Mouse (Mus musculus): Measurements from ENCODE around the gene Mfap4. TPM values are rescaled to one million over a fixed set of nuclear protein-coding genes. Genes with fewer than 3 reads are reported as not detected.

The Mfap4 gene
- polyA plus RNA-seq, 1 experiment = 4.3 TPM

- no peak for DNase-seq (ENCODE audit: extremely low spot score in 1 of 2, low spot score in 1 of 2)
These were observed 3.8 kb upstream of the Mfap4 start for GRCm38 (mm10) chr11:61481239-61482090.

DNA sequence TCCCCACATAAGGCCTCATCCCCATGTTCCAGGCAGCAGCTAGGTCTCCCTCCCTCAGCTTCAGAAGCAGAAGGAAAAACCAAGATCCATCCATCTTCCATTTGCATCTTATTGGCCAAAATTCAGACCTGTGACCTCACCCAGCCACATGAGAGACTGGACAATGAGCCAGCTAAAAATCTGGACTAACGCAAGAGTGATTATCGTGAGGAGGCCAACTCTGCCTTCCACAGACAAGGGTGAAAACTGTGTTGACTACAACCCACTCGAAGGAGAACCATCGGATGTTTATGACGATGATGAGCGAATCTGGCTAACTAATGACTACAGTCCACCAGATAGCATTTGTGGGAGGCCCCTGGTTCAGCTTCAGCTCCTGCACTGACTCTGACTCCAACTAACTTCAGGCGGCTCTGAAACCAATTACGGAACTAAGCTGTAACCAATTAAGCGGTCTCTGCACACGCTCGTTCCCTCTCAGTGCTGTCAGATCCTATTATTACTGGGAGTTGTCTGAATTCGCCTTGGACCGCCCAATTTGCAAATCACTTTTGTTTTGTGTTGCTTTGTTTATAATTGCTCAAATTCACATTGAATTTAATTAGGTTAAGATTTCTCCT, 1.9 kb upstream of the Mfap4 start:
- DNase-seq (ENCODE audit: extremely low spot score in 1 of 2, low spot score in 1 of 2) = no peak

- DNase-seq (ENCODE audit: extremely low spot score in 1 of 2, low spot score in 1 of 2) = no peak
These were observed 997 bp upstream of the Mfap4 start for GRCm38 (mm10) chr11:61484256-61484612.

- DNase-seq (ENCODE audit: extremely low spot score in 1 of 2, low spot score in 1 of 2) = no peak
These were observed 568 bp downstream of the Mfap4 start for GRCm38 (mm10) chr11:61485541-61486457.

DNA sequence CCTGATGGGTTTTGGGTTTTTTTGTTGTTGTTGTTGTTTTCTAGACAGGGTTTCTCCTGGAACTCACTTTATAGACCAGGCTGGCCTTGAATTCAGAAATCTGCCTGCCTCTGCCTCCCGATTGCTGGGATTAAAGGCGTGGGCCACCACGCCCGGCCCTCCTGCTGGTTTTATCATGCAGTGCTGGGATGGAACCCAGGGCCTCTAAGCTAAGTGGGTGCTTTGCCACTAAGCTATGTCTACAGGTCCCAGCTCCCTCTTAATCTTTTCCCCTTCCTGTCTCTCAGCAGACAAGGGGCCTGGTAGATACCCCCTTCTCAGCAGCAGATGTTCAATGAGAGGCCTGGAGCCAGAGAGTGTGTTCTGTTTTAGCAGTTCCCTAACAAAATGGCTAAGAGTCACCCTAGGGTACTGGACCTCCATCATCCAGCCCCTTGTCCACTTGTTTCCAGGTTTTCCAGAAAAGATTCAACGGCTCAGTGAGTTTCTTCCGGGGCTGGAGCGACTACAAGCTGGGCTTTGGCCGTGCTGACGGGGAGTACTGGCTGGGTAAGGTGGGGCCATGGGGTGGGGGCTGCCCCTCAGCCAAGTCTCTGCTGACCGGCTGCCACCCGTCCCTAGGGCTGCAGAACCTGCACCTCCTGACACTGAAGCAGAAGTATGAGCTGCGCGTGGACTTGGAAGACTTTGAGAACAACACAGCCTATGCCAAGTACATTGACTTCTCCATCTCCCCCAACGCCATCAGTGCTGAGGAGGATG, 1.4 kb downstream of the Mfap4 start:
- no peak for DNase-seq (ENCODE audit: extremely low spot score in 1 of 2, low spot score in 1 of 2)

DNA sequence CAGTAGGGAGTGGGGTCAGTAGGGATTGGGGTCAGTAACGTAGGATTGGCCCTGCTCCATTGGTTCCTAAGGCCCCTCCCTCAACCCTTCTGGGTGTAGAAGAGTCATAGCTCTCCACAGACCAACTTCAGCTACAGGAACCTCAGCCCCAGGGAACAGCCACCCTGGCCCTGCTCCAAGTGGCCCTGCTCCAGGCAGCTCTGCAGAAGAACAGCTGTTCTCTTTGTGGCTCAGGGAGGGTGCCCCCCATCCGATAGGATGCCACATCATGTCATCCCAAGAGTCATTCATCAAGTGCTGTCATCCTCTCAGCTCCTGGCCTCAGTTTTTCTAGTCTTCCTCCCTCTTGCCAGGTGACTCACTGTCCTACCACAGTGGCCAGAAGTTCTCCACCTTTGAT, 2.2 kb downstream of the Mfap4 start:
- DNase-seq (ENCODE audit: extremely low spot score in 1 of 2, low spot score in 1 of 2) = peak in 1 of 2 experiments; percentile 49

- DNase-seq (ENCODE audit: extremely low spot score in 1 of 2, low spot score in 1 of 2) = no peak
These were observed 2.7 kb downstream of the Mfap4 start for GRCm38 (mm10) chr11:61487936-61488335.

DNA sequence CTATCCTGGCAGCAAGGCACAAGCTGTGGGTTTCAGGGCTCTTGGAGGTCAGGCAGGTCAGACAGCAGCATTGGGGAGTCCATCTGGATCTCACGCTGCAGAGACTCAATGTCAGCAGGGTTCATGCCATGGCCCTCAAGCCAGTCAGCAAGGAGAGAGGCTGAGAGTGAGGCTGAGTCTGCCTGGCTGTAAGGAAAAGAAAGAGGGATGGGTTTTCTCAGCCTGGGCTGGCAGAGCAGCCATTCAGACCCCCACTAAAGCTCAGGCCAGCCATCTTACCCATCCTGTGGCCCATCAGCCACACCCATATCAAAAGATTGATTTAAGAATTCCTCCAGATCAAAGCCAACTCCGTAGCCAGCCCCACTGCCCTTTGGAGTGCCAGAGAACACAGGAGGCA, 3.9 kb downstream of the Mfap4 start:
- DNase-seq (ENCODE audit: extremely low spot score in 1 of 2, low spot score in 1 of 2) = no peak

- no peak for DNase-seq (ENCODE audit: extremely low spot score in 1 of 2, low spot score in 1 of 2)
These were observed 4.6 kb downstream of the Mfap4 start for GRCm38 (mm10) chr11:61489874-61490273.

DNA sequence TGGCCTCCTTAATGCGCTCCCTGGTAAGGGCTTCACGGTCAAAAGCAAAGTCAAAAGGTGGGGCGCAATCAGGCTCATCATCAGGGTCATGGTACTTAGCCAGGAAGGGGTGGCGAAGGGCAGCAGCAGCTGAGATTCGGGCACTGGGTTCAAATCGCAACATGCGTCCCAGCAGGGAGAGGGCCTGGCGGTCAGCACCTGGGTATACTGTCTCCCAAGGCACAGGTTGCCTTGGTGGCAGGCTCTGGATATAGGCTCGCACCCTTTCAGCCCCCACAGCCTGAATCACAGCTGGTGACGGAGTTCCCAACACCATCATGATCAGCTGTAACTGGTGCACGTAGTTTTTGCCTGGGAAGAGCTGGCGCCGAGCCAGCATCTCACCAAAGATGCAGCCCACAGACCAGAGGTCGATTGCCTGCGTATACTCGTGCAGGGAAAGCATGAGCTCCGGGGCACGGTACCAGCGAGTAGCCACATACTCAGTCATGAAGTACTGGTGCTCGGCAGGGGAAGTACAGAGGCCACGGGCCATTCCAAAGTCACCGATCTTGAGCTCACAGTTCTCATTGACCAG, 5.8 kb downstream of the Mfap4 start:
- no peak for DNase-seq (ENCODE audit: extremely low spot score in 1 of 2, low spot score in 1 of 2)

- DNase-seq (ENCODE audit: extremely low spot score in 1 of 2, low spot score in 1 of 2) = no peak
These were observed 7.6 kb downstream of the Mfap4 start for GRCm38 (mm10) chr11:61492749-61493401.

GRCm38 (mm10) chr11:61493525-61494128, 8.4 kb downstream of the Mfap4 start:
- DNase-seq (ENCODE audit: extremely low spot score in 1 of 2, low spot score in 1 of 2) = peak in 1 of 2 experiments; percentile 38

- DNase-seq (ENCODE audit: extremely low spot score in 1 of 2, low spot score in 1 of 2) = peak; percentile 91 to 96
These were observed 9.1 kb downstream of the Mfap4 start, which contains the start of gene Mapk7 for GRCm38 (mm10) chr11:61494129-61494997. Gene Mapk7 (minus strand): TSS chr11:61494406.

DNA sequence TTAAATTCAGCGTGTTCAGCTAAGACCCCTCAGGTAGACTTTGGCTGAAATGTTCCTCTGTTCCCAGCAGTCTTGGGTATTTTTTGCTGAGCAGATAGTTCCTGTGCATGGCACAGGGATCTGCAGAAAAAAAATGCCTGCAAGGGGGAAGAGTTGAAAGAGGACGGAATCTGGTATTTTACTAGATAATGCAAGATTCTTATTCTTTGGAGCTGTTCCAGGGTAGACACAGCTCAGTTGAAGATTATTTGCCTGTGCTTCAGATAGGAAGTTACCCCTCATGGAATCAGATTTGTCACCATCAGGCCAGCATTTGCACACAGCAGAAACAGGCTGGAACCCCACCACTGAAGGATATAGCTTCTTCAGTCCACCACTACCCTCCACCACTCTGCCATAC, 10.3 kb downstream of the Mfap4 start:
- no peak for DNase-seq (ENCODE audit: extremely low spot score in 1 of 2, low spot score in 1 of 2)

GRCm38 (mm10) chr11:61497490-61497889, 12.3 kb downstream of the Mfap4 start:
- DNase-seq (ENCODE audit: extremely low spot score in 1 of 2, low spot score in 1 of 2) = no peak

DNA sequence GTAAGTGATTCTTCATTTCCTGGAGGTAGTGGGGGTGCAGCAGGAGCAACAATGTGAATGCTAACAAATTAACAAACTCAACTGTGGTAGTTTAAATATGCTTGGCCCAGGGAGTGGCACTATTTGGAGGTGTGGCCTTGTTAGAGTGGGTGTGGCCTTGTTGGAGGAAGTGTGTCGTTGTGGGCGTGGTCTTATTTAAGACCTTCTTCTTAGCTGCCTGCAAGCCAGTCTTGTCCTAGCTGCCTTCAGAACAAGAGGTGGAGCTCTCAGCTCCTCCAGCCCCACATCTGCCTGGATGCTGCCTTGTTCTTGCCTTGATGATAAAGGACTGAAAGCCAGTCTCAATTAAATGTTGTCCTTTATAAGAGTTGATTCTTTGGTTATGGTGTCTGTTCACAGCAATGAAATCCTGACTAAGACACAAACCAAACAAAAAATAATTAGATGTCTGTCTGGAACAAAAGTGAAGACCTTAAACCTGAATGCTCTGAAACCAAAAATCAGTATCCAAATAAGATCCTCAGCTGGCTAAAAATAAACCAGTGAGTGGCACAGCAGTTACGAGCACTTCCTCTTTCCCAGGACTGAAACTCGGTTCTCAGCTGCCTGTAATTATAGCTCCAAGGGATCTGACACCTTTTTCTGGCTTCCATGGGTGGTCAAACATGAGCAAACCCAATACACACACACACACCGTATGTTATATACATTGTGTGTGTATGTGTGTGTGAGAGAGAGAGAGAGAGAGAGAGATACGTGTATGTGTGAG, 13.7 kb downstream of the Mfap4 start:
- no peak for DNase-seq (ENCODE audit: extremely low spot score in 1 of 2, low spot score in 1 of 2)

GRCm38 (mm10) chr11:61503933-61504332, 18.7 kb downstream of the Mfap4 start:
- DNase-seq (ENCODE audit: extremely low spot score in 1 of 2, low spot score in 1 of 2) = no peak

Data from frontal cortex, adult 2 months (tissue).